Mouse (Mus musculus) embryonic facial prominence, embryonic 12.5 days (tissue): ENCODE data around the gene Pfn4. TPM values are rescaled to one million over a fixed set of nuclear protein-coding genes. Genes with fewer than 3 reads are reported as not detected.
"Not testable (repeated sequence)": the region's sequence is repeated elsewhere in the genome, so short reads cannot be mapped to it uniquely, and the experiment has no call there.

Experiments used
- ATAC-seq: fragments of 200-750 bp; cut with Nextera tagmentation; 2 replicates; pipeline ENCODE4 v1.8.0; 2017; ENCODE audit not compliant: insufficient number of reproducible peaks, insufficient read depth, low FRiP score, low TSS enrichment
- H3K27ac ChIP-seq: fragments of 300-500 bp; sonication (generic); 2 replicates; pipeline ENCODE4 v1.5.1; 2016; ENCODE audit warnings: mild to moderate bottlenecking
- H3K27me3 ChIP-seq: fragments of 300-500 bp; sonication (generic); 2 replicates; pipeline ENCODE4 v1.6.1; 2016; ENCODE audit warnings: mild to moderate bottlenecking, moderate library complexity
- H3K36me3 ChIP-seq: fragments of 300-500 bp; sonication (generic); 2 replicates; pipeline ENCODE4 v1.6.1; 2016; ENCODE audit warnings: mild to moderate bottlenecking
- H3K4me1 ChIP-seq: fragments of 300-500 bp; sonication (generic); 2 replicates; pipeline ENCODE4 v1.6.1; 2016
- H3K4me2 ChIP-seq: fragments of 300-500 bp; sonication (generic); replicated peaks from 2 replicates; pipeline ENCODE4 v1.6.1; 2016; ENCODE audit warnings: mild to moderate bottlenecking, moderate library complexity
- H3K4me3 ChIP-seq: fragments of 300-500 bp; sonication (generic); 2 replicates; pipeline ENCODE4 v1.5.1; 2016; ENCODE audit warnings: mild to moderate bottlenecking
- H3K9ac ChIP-seq: fragments of 300-500 bp; sonication (generic); 2 replicates; pipeline ENCODE4 v1.6.1; 2016; ENCODE audit warnings: mild to moderate bottlenecking, moderate library complexity
- H3K9me3 ChIP-seq: fragments of 300-500 bp; sonication (generic); 2 replicates; pipeline ENCODE4 v1.6.1; 2016; ENCODE audit warnings: mild to moderate bottlenecking, moderate library complexity
- WGBS: fragments of 180-500 bp; shearing (Covaris S2); methylation state at CpG from one replicate; pipeline ENCODE4 v1.1.7; 2016; 5-methylcytosine and 5-hydroxymethylcytosine counted together
- polyA plus RNA-seq: library from polyadenylated mRNA; unstranded; fragments of >200 nt; fragmentation: Nextera tagmentation; extraction: Ambion mirVana; gene quantifications from 2 replicates; pipeline ENCODE4 v1.2.1, GENCODE M21; 2016

The Pfn4 gene
- 4.6 and 5.0 TPM in 2 replicates for polyA plus RNA-seq

DNA sequence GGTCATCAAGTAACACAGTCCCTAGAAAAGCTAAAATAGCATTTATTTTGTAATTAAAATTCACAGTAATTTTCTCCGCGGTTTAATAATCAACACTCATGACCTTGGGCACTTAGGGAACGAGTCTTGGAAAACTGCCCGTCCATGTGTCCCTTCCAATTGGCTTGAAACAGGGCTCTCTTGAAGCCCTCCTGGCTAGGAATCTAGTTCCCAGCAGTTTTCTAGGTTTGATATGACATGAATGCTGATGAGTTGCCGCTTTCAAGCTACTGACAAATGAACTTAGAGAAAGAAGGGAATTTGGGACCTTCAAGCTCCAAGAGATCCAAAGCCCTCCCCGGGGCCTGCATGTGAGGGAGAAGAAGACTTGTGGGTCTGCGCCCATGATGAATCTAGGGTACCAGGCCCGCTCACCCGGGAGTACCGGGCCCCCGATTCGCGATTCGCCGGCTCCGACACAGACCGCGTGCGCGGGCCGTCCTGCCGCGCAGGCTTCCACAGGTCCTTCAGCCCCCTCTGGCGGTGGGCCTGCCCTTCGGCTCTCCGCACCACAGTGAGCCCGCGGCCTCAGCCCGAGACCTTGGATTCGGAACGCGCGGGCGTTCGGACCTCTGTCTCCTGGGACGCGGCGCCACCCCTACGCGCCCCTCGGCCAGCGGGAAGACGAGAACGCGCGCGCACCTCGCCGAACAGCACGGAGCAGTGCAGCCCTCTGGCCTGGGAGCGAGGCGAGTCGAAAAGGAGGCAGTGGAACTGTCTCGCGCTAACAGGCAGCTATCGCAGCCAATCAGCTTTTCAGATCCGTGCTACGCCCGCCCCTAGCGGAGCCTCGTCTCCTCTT is at the start of gene Pfn4, which contains the start of gene Fam228b:
Pfn4 (plus strand) TSS at position 531 of the 841 bp plus-strand sequence.
Fam228b (minus strand) TSS at position 776 of the 841 bp plus-strand sequence.
- H3K9ac ChIP-seq: peak within 1 kb of the TSS; percentile 72
- H3K4me2 ChIP-seq: peak within 1 kb of the TSS; percentile 54
- no peaks in the 10 kb centered on the region for H3K4me1 ChIP-seq
- peak; percentile 99 for ATAC-seq
- H3K36me3 ChIP-seq: no peaks in the 10 kb centered on the region
- no peaks in the 10 kb centered on the region for H3K27me3 ChIP-seq
- WGBS: 3% methylated on average over 61 of the region's 61 CpGs
- no peaks in the 10 kb centered on the region for H3K9me3 ChIP-seq
- peak within 1 kb of the TSS; percentile 62 for H3K4me3 ChIP-seq
- H3K27ac ChIP-seq: peak within 1 kb of the TSS; percentile 89

DNA sequence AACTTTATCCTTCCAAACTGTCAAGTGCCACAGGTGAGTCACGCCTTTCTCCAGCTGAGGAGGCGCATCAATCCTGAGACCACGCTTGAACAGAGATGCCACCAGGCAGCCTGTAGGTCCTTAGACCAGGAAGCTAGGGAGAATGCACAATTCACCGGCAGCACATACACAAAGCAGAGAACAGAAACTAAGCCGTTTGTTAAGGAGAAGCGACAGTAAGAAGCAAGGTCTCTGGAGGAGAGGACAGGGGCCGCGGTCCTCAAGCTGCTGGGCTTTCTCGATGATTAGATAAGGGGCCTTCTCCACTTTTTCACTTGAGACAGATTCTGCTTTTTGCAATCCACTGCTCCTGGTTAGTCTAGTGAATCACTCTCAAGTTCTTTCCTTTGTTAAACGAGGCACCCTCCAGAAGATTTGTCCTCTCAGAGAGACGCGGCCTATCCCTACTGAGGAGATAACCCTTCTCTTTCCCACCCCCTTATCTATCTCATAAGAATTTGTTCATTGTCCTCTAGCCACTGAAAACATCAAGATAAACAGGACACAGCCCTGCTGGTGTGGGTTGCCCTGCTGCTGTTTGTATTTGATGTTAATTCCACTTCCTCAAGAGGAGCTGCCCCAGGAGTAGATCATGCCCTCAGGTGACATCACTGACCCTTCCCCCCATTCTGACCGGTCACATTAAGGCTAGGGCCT is 49.6 kb upstream of the Pfn4 start:
- 76% methylated on average over 13 of the region's 13 CpGs for WGBS
- no peaks in the 10 kb centered on the region for H3K9me3 ChIP-seq
- no peaks in the 10 kb centered on the region for H3K4me1 ChIP-seq
- H3K27me3 ChIP-seq: no peaks in the 10 kb centered on the region
- H3K4me2 ChIP-seq: no peak overlapping the region
- no peak for ATAC-seq
- no peak overlapping the region for H3K4me3 ChIP-seq
- no peaks in the 10 kb centered on the region for H3K36me3 ChIP-seq
- H3K27ac ChIP-seq: no peak overlapping the region
- no peak overlapping the region for H3K9ac ChIP-seq

DNA sequence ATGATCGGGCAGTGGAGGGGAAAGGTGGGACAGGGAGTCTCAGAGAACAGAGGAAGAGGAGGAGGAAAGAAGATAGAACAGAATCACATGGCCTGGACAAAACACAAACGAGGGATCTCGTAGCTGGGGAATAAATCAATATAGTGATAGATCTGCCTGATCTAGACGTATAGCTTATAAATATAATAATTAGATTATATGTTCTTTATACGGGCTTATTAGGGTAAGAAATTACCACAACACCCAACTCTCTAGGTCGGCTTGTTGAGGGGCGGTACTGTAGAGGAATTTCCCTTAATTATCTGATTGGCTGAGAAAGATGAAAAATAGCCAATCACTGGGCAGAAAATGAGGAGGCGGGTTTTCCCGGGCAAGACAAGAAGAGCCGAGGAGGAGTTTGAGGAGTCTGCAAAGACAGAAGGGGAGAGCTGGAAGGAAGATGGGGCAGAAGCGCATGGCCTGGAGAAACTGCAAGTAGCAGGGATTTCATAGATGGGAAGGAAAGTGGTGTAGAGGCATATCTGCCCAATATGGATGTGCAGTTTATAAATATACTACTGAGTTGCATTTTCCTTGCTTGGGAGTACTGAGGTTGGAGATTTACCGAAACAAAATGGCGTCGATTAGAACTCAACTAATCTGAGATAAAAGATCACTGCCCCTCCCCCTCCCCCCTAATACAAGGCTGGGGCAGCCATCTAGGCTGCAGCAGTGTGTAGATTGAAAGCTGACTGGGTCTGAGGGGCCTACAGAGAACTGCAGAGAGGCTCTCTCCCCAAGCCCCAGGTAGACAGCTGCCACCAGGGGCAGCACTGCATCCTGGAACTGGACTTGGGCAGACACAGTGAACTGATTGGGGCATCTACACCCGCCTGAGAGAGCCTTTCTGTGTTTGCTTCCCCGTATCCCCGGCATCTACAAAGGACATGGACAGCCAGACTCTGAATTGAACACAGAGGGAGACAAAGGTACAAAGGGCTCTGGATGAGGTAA is 48.8 kb upstream of the Pfn4 start:
- Histone ChIP-seq H3K4me2 (no peak overlapping the region), H3K9ac (no peak overlapping the region), H3K27ac (no peak overlapping the region), H3K27me3 (no peaks in the 10 kb centered on the region), H3K36me3 (no peaks in the 10 kb centered on the region), H3K9me3 (no peaks in the 10 kb centered on the region), H3K4me1 (no peaks in the 10 kb centered on the region), H3K4me3 (no peak overlapping the region)
- no peak for ATAC-seq
- WGBS: 71% methylated on average over 17 of the region's 17 CpGs

DNA sequence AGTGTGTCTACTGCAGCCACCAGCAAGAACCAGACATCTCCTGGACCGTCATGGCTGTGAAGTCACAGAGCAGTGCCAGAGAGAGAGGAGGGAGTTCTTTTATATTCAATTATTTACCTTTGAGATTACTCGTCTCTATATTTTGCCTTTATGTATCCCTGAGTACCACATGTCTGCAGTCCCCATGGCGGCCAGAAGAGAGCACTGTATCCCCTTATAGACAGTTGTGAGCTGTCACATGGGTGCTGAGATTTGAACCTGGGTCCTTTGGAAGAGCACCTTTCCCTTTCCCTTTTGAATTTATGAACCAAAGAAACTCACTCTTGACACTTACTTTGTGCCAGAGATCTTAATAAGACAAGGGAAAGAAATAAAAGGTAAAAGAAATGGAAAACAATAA is 39.7 kb upstream of the Pfn4 start:
- no peak for ATAC-seq
- 86% methylated on average over 3 of the region's 3 CpGs for WGBS

DNA sequence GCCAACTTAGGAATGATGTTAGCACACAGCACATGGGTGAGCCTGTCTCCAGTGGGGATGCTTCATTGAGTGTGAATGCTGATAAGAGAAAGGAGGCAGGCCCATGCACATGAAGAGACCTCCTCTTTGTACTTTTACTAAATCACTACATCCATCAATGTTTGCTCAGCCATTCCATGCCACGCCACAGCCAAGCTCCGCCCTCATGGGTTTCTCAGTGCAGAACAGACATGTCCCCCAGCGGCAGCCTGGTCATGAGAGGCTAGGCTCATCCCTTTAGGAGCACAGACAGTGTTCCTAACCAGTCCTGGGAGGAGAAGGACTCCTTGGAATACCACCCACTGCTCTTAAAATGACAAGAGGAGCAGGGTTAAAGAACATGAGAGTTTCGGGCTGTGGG is 37.2 kb upstream of the Pfn4 start:
- Histone ChIP-seq H3K27me3 (no peaks in the 10 kb centered on the region), H3K4me2 (no peak overlapping the region), H3K4me1 (no peaks in the 10 kb centered on the region), H3K9me3 (no peaks in the 10 kb centered on the region), H3K36me3 (no peaks in the 10 kb centered on the region), H3K9ac (no peak overlapping the region), H3K4me3 (no peak overlapping the region), H3K27ac (no peak overlapping the region)
- no peak for ATAC-seq
- WGBS: 70% methylated on average over 4 of the region's 4 CpGs

More for the DNA sequence above, 39.7 kb upstream of the Pfn4 start:
- H3K36me3 ChIP-seq: no peaks in the 10 kb centered on the region
- H3K9ac ChIP-seq: no peak overlapping the region
- no peak overlapping the region for H3K4me3 ChIP-seq
- no peaks in the 10 kb centered on the region for H3K4me1 ChIP-seq
- H3K27me3 ChIP-seq: no peaks in the 10 kb centered on the region
- no peak overlapping the region for H3K4me2 ChIP-seq
- no peak overlapping the region for H3K27ac ChIP-seq
- no peaks in the 10 kb centered on the region for H3K9me3 ChIP-seq

DNA sequence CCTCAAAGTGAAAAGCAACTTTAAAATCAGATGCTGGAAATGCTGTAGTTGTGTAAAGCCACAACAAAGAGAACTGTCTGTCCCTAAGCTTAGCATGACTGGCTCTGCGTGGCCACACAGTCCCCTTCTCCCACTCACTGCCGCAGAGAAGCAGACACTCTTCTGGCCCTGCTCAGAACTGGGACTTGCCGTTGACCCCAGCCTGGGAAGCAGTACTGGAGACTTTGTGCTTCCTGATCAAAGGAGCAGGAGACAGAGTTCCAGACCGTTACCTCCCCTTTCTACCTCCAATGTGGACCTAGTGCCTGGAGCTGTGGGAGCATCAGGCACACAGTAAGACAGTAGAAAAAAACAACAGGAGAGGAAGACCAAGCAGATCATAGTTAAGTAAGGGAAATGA is 36.5 kb upstream of the Pfn4 start:
- Histone ChIP-seq H3K4me3 (no peak overlapping the region), H3K9me3 (no peaks in the 10 kb centered on the region), H3K27ac (no peak overlapping the region), H3K4me2 (no peak overlapping the region), H3K4me1 (no peaks in the 10 kb centered on the region), H3K9ac (no peak overlapping the region), H3K27me3 (no peaks in the 10 kb centered on the region), H3K36me3 (no peaks in the 10 kb centered on the region)
- ATAC-seq: no peak
- 61% methylated on average over 4 of the region's 4 CpGs for WGBS

DNA sequence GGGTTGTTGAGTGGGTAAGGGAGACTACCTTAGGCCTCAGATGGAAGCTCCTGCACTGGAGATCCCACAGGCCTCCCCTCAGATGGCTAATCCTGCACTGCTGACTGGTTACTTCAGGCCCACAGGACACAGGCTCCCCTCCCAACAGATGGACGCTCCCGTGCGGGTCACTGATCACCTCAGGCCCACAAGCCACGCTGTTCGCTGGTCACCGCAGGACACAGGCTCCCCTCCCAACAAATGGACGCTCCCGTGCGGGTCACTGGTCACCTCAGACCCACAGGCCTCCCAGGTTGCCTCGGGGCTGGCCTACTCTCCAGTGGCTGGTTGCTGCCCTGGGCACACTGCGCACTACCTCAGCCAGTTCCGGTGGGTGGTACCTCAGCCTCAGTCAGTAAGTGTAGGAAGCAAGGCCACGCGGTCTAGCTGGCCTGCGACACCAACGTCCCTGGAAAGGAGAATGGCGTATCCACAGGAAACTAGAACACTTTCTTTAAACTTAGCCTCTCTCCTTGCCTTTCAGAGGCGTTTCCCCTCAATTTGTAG is 30.7 kb upstream of the Pfn4 start, which contains the start of gene Fam228a:
Fam228a (minus strand) TSS at position 400 of the 546 bp plus-strand sequence.
- Histone ChIP-seq H3K4me2 (no peak within 1 kb of the TSS), H3K27ac (no peak within 1 kb of the TSS), H3K27me3 (no peaks in the 10 kb centered on the region), H3K9me3 (no peaks in the 10 kb centered on the region), H3K9ac (no peak within 1 kb of the TSS), H3K36me3 (no peaks in the 10 kb centered on the region), H3K4me3 (no peak within 1 kb of the TSS), H3K4me1 (no peaks in the 10 kb centered on the region)
- 84% methylated on average over 18 of the region's 18 CpGs for WGBS
- ATAC-seq: no peak

DNA sequence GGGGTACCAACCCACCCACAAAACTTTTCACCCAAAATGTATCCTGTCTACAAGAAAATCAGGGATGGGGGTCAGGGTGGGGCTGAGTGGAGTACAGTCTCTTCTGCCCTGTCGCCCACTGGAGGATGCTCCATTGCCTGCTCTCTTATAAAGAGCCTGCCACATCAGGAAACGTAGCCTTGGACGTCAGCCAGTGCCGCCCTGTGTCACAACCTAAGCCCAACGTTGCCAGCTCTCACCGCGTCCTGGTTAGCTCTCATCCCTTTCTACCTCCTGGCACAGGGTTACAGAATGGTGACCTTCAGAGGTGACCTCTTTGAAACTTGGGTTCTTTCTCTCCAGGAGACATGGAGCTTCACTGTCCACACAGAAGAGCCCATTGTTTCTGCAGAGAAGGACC is 28.0 kb upstream of the Pfn4 start:
- Histone ChIP-seq H3K4me1 (no peaks in the 10 kb centered on the region), H3K27me3 (no peaks in the 10 kb centered on the region), H3K4me3 (no peak overlapping the region), H3K4me2 (no peak overlapping the region), H3K9me3 (no peaks in the 10 kb centered on the region), H3K9ac (no peak overlapping the region), H3K27ac (no peak overlapping the region), H3K36me3 (no peaks in the 10 kb centered on the region)
- WGBS: 64% methylated on average over 7 of the region's 7 CpGs
- no peak for ATAC-seq

DNA sequence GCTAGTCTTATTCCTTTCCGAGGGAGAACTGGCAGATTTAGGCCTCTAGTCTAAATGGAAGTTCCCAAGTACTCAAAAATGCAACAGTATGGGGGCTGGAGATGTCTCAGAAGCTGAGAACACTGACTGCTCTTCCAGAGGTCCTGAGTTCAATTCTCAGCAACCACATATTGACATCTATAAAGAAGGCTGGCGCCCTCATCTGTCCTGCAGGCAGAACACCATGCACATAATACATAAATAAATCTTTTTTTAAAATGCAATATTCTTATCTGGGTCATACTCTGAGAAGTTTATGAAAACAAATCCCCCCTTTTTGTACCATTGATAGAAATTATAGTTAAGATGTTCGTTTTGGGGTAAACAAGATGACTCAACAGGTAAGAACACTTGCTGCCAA is 26.6 kb upstream of the Pfn4 start:
- Histone ChIP-seq H3K9me3 (no peaks in the 10 kb centered on the region), H3K4me3 (no peak overlapping the region), H3K36me3 (no peaks in the 10 kb centered on the region), H3K4me1 (no peaks in the 10 kb centered on the region), H3K27ac (no peak overlapping the region), H3K4me2 (no peak overlapping the region), H3K9ac (no peak overlapping the region), H3K27me3 (no peaks in the 10 kb centered on the region)
- WGBS: 86% methylated on average over 3 of the region's 3 CpGs
- ATAC-seq: no peak

DNA sequence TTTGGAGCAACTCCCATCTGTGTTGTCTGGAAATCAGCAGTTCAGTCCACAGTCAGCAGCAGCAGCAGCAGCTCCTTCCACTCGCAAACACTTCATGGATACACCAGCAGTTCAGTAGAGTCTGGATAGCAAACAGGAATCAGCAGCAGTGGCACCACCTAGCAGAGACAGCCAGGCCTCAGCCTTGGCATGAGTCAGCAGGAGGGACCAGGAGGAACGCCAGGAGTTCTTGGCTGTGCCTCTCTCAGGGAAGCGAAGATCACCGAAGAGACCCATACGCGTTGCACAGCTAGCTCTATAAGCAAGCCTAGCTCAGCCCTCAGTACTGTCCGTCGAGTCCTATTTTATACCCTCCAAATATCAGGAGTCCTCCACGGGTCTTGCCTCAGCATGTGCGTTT is 24.3 kb upstream of the Pfn4 start:
- 87% methylated on average over 10 of the region's 10 CpGs for WGBS
- no peaks in the 10 kb centered on the region for H3K27me3 ChIP-seq
- H3K4me2 ChIP-seq: no peak overlapping the region
- no peak for ATAC-seq
- no peaks in the 10 kb centered on the region for H3K9me3 ChIP-seq
- no peak overlapping the region for H3K27ac ChIP-seq
- H3K4me3 ChIP-seq: no peak overlapping the region
- H3K4me1 ChIP-seq: no peaks in the 10 kb centered on the region
- H3K36me3 ChIP-seq: no peaks in the 10 kb centered on the region
- H3K9ac ChIP-seq: no peak overlapping the region

DNA sequence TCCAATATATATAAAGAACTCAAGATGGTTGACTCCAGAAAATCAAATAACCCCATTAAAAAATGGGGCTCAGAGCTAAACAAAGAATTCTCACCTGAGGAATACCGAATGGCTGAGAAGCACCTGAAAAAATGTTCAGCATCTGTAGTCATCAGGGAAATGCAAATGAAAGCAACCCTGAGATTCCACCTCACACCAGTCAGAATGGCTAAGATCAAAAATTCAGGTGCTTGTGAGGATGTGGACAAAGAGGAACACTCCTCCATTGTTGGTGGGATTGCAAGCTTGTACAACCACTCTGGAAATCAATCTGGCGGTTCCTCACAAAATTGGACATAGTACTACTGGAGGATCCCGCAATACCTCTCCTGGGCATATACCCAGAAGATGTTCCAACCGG is 14.4 kb upstream of the Pfn4 start:
- H3K9ac ChIP-seq, H3K4me1 ChIP-seq, H3K4me2 ChIP-seq, H3K4me3 ChIP-seq, H3K36me3 ChIP-seq, H3K27ac ChIP-seq, ATAC-seq, H3K9me3 ChIP-seq, H3K27me3 ChIP-seq: not testable (repeated sequence)
- WGBS: 89% methylated on average over 4 of the region's 4 CpGs
